Mouse (Mus musculus): ENCODE data around the gene Lama5. TPM values are rescaled to one million over a fixed set of nuclear protein-coding genes. Genes with fewer than 3 reads are reported as not detected.

The Lama5 gene
- polyA plus RNA-seq, 1 experiment from 2014 or later = 2.9 TPM

DNA sequence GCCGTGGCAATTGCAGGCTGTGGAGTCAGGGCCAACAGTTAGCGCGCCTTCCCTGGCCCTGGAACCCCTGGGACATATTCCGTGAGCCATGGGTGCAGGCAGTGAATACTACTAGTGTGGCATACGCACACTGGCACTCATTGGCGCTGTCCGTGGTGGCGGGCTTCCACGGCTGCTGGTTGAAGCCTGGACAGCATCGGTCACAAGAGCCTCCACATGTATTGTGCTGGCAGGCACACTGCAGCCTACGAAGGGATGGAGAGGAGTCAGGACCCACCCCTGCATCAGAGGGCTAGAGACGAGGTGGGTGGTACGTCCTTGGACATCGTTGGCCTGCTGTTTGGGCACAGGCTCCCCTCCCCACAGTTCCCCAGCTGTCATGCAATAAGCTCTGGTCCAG is 23.4 kb downstream of the Lama5 start:
- H3K4me1 ChIP-seq = peaks cover 19% of the 10 kb centered on the region
- H3K27ac ChIP-seq = no peak overlapping the region
- H3K36me3 ChIP-seq = no peaks in the 10 kb centered on the region
- no peaks in the 10 kb centered on the region for H3K9me3 ChIP-seq
- H3K27me3 ChIP-seq (replicated peaks) = no peaks in the 10 kb centered on the region
- H3K4me3 ChIP-seq = no peak overlapping the region
- no peak overlapping the region for H3K4me2 ChIP-seq (replicated peaks)
- no peak overlapping the region for H3K9ac ChIP-seq
- WGBS = 89% methylated on average over 14 of the region's 14 CpGs
- no peak for ATAC-seq (ENCODE audit: low FRiP score, low read depth)

DNA sequence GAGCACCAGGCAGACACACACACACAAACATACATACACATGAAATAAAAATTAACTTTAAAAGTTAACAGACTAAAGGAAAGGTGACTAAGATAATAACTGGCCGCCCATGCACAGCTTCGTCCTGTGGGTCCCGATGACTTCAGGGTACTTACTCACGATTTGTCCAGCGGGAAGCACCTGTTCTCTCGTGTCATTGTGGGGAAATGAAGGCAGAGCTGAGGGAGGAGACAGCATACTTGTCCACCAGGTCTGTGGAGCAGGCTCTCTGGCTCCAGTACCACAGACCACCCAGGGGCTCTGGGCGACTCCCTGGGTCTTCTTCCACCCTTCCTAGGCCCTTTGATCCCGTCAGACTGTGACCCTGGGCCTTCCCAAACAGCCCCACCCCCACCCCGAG is 24.4 kb downstream of the Lama5 start:
- Histone ChIP-seq H3K4me1 (peaks cover 19% of the 10 kb centered on the region), H3K9ac (no peak overlapping the region)
- 76% methylated on average over 9 of the region's 9 CpGs for WGBS

DNA sequence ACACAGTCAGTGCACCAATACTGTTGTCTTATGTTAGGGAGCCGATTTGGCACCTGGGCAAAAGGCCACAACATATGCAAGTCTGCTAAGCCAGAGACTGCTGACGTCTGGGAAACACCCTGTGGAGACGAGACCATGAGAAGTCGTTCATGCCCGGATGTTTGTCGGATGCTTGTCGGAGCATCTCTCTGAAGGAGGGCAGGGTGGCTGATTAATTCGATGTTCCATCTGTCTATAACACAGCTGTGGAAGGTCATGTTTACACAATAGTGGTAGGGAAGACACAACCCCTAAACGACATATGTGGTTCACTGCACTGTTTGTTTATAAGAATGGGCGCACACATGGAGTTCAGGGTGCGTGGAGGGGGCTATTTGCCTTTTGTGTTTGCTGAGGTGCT is 25.0 kb downstream of the Lama5 start:
- Histone ChIP-seq H3K27me3 (replicated peaks) (no peaks in the 10 kb centered on the region), H3K36me3 (no peaks in the 10 kb centered on the region), H3K4me1 (peaks cover 13% of the 10 kb centered on the region), H3K4me2 (replicated peaks) (no peak overlapping the region), H3K27ac (no peak overlapping the region), H3K9ac (no peak overlapping the region), H3K9me3 (no peaks in the 10 kb centered on the region), H3K4me3 (no peak overlapping the region)
- WGBS = 53% methylated on average over 11 of the region's 11 CpGs
- ATAC-seq (ENCODE audit: low FRiP score, low read depth) = no peak

More for the DNA sequence above, 24.4 kb downstream of the Lama5 start:
- H3K4me3 ChIP-seq = no peak overlapping the region
- ATAC-seq (ENCODE audit: low FRiP score, low read depth) = no peak
- H3K27me3 ChIP-seq (replicated peaks) = no peaks in the 10 kb centered on the region
- no peak overlapping the region for H3K4me2 ChIP-seq (replicated peaks)
- H3K27ac ChIP-seq = no peak overlapping the region
- H3K36me3 ChIP-seq = no peaks in the 10 kb centered on the region
- no peaks in the 10 kb centered on the region for H3K9me3 ChIP-seq

DNA sequence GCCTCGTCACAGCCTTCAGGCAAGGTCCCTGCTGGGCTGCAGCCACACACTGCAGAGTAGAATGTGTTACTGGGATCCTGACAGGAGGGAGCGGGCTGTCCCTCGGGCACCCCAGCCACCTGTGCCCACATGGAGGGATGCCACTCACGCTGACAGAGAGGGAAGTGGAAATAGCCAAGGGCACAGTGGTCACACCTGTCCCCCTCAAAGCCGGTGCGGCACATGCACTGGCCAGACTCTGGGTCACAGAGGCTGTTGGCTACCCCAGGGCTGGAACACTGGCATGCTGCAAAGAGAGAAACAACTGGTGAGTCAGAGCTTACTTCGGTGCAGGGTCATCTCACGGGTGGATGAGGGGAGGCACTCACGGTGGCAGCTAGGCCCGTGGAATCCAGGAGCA is 26.9 kb downstream of the Lama5 start:
- ATAC-seq (ENCODE audit: low FRiP score, low read depth) = no peak
- WGBS = 87% methylated on average over 10 of the region's 10 CpGs
- Histone ChIP-seq H3K4me3 (no peak overlapping the region), H3K4me2 (replicated peaks) (no peak overlapping the region), H3K9me3 (no peaks in the 10 kb centered on the region), H3K27ac (no peak overlapping the region), H3K27me3 (replicated peaks) (no peaks in the 10 kb centered on the region), H3K4me1 (0 out of 2 replicates have a peak, but pooled peaks cover 4% of the 10 kb centered on the region), H3K9ac (no peak overlapping the region), H3K36me3 (no peaks in the 10 kb centered on the region)

DNA sequence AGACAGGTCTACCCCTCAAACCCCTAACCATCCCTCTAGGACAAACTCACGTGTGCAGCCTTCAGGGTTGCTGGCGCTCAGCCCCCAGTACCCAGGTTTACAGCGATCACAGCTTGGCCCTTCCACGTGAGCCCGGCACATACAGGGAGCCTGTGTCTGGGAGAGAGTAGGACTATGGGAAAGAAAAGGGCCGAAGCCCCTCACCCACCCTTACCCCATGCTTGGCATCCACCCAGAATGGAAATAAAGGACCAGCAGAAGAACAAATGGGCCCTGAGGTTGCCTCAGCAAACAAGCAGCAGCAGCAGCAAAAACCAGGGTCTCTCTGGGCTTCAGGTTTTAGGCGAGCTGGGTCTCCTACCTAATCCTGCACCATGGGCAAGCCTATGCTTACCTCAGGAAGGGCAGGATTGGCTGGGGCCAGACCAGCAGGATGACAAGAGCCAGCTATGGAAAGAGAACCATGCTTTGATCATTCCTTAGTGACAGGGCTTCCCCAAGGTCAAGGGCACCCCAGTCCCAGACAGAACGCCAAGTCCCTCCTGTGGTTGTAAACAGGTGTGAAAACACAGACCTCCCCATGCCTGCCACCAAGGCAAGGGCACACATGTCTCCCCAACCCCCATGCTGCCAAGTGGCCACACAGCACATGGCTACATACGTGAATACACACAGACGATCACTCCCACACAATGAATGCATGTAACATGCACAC is 28.2 kb downstream of the Lama5 start:
- Histone ChIP-seq H3K4me3 (no peak overlapping the region), H3K4me2 (replicated peaks) (no peak overlapping the region), H3K36me3 (no peaks in the 10 kb centered on the region), H3K9ac (0 out of 2 replicates have a peak overlapping the region, but pooled peaks have one; percentile 26), H3K9me3 (no peaks in the 10 kb centered on the region), H3K27ac (no peak overlapping the region), H3K27me3 (replicated peaks) (no peaks in the 10 kb centered on the region), H3K4me1 (0 out of 2 replicates have a peak, but pooled peaks cover 4% of the 10 kb centered on the region)
- 86% methylated on average over 10 of the region's 10 CpGs for WGBS
- ATAC-seq (ENCODE audit: low FRiP score, low read depth) = no peak

DNA sequence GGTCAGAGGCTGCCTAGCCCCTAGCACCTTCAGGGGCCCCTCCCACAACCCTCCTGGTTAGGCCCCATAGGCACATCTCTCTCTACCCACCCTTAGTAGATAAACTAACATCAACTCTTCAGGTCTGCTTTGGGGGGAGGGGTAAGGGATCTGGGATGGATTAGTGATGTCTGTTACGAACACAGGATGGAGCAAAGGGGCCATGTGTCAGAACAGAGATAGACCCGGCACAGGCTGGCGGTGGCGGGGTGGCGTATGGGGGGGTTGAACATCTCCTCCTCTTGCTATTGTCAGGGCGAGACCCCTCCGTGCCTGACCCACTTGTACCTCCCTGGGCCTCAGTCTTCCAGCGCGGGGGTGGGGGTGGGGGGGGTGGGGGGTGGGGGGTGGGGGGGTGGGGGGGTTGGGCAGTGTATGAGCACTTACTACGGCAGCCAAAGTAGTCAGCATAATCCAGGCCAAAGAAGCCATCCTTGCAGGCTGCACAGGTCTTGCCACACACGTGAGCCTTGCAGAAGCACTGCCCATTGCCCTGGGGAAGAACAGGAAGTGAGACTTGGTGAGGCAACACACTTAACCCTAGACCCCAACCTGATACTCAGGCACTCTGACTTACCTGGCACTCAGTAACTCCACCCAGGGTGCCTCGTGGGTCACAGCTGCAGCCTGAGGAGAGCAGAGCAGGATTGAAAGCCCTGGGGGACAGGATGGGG is 28.9 kb downstream of the Lama5 start:
- Histone ChIP-seq H3K9ac (0 out of 2 replicates have a peak overlapping the region, but pooled peaks have one; percentile 26), H3K27ac (no peak overlapping the region), H3K36me3 (no peaks in the 10 kb centered on the region), H3K27me3 (replicated peaks) (no peaks in the 10 kb centered on the region), H3K4me3 (no peak overlapping the region), H3K4me1 (0 out of 2 replicates have a peak, but pooled peaks cover 4% of the 10 kb centered on the region), H3K9me3 (no peaks in the 10 kb centered on the region), H3K4me2 (replicated peaks) (no peak overlapping the region)
- 81% methylated on average over 8 of the region's 12 CpGs for WGBS
- no peak for ATAC-seq (ENCODE audit: low FRiP score, low read depth)

DNA sequence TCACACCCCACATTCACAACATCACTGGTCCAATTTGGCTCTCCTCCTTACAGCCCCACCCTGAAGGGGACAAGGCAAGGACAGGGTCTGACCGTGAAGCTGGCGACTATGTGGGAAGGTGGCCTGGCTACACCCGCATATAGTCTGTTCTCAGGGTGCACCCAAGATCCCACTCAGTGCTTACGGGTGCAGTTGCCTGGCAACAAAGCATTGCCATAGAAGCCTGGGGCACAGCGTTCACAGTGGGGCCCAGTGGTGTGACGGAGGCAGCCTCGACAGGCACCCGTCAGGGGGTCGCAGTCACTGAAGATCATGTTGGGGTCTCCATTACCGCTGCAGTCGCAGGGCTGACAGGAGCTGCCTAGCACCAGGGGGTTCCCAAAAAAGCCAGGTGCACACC is 38.3 kb downstream of the Lama5 start:
- no peak overlapping the region for H3K4me2 ChIP-seq (replicated peaks)

DNA sequence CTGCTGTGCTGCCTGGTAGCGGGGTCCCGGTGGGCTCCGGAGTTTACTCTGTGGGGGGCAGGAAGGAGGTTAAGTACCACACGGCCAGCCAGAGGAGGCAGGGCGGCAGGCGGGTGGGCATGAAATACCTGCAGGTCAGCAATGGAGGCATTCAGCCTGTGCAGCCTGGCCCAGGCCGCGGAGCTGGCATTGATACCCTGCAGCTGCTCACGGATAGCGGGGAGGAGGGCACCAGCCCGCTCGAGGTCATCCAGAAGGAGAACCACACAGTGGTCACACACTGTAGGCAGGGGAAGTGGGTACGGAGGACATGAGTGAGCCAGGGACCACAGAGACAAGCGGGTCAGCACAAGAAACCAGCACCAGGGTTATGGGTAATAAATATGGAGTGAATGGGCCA is 40.0 kb downstream of the Lama5 start:
- Histone ChIP-seq H3K4me1 (no peaks in the 10 kb centered on the region), H3K27ac (no peak overlapping the region), H3K27me3 (replicated peaks) (no peaks in the 10 kb centered on the region), H3K9me3 (no peaks in the 10 kb centered on the region), H3K4me2 (replicated peaks) (no peak overlapping the region), H3K4me3 (no peak overlapping the region), H3K9ac (no peak overlapping the region), H3K36me3 (no peaks in the 10 kb centered on the region)
- 89% methylated on average over 14 of the region's 14 CpGs for WGBS
- ATAC-seq (ENCODE audit: low FRiP score, low read depth) = no peak

More for the DNA sequence above, 38.3 kb downstream of the Lama5 start:
- H3K9ac ChIP-seq = no peak overlapping the region
- H3K4me3 ChIP-seq = no peak overlapping the region
- H3K27me3 ChIP-seq (replicated peaks) = no peaks in the 10 kb centered on the region
- no peaks in the 10 kb centered on the region for H3K9me3 ChIP-seq
- H3K36me3 ChIP-seq = no peaks in the 10 kb centered on the region
- WGBS = 90% methylated on average over 11 of the region's 11 CpGs
- H3K4me1 ChIP-seq = no peaks in the 10 kb centered on the region
- no peak for ATAC-seq (ENCODE audit: low FRiP score, low read depth)
- no peak overlapping the region for H3K27ac ChIP-seq

DNA sequence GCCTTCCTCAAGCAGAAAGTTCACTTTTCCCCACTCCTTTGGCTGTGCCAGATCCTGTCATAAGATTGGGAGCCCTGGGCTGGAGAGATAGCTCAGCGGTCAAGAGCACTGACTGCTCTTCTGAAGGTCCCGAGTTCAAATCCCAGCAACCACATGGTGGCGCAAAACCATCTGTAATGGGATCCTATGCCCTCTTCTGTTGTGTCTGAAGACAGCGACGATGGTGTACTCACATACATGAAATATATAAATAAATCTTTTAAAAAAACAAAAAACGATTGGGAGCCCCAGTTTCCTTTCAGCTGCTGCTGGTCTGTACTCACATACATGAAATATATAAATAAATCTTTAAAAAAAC is 40.9 kb downstream of the Lama5 start:
- 87% methylated on average over 6 of the region's 6 CpGs for WGBS
- no peak for ATAC-seq (ENCODE audit: low FRiP score, low read depth)
- no peak overlapping the region for H3K4me3 ChIP-seq
- H3K4me2 ChIP-seq (replicated peaks) = no peak overlapping the region
- peaks cover 5% of the 10 kb centered on the region; the same call in 1 of the 2 replicates for H3K36me3 ChIP-seq
- no peaks in the 10 kb centered on the region for H3K9me3 ChIP-seq
- H3K27me3 ChIP-seq (replicated peaks) = no peaks in the 10 kb centered on the region
- no peak overlapping the region for H3K9ac ChIP-seq
- H3K4me1 ChIP-seq = no peaks in the 10 kb centered on the region
- H3K27ac ChIP-seq = no peak overlapping the region

DNA sequence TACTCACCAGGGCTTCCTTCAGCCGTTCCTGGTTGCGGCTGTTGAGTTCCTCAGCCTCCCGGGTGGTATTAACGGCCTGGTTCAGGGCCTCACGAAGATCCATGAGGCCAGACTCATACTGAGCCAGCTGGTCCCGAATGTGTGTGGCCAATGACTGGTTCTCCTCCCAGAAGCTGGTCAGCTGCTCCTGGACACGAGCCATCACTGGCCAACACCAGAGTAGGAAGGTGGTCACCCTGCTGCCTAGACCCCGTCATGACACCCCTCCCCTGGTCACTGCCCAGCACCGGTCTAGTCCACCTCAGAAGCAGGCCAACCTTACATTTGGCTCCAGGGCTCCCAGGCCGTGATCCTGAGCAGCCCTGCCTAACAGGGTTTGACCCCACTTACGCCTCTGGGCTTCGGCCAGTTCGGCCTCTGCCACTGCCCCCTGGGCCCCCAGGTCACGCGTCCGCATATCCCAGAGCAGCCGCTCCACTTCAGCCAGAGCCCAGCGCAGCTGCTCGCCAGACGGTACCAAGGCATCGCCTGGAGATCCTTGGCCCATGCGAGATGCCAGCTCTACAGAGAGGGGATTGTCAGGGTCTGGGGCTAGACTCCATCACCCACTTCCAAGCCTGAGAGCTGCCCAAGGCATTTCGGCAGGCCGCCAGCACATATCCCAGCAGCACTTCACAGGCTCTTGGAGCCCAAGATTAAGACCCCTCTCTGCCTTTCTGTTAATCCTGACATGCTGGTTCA is 41.5 kb downstream of the Lama5 start:
- H3K4me2 ChIP-seq (replicated peaks) = no peak overlapping the region
- H3K36me3 ChIP-seq = peaks cover 11% of the 10 kb centered on the region
- H3K4me1 ChIP-seq = no peaks in the 10 kb centered on the region
- no peak for ATAC-seq (ENCODE audit: low FRiP score, low read depth)
- H3K27me3 ChIP-seq (replicated peaks) = no peaks in the 10 kb centered on the region
- H3K4me3 ChIP-seq = no peak overlapping the region
- no peaks in the 10 kb centered on the region for H3K9me3 ChIP-seq
- no peak overlapping the region for H3K9ac ChIP-seq
- 91% methylated on average over 24 of the region's 24 CpGs for WGBS
- no peak overlapping the region for H3K27ac ChIP-seq

DNA sequence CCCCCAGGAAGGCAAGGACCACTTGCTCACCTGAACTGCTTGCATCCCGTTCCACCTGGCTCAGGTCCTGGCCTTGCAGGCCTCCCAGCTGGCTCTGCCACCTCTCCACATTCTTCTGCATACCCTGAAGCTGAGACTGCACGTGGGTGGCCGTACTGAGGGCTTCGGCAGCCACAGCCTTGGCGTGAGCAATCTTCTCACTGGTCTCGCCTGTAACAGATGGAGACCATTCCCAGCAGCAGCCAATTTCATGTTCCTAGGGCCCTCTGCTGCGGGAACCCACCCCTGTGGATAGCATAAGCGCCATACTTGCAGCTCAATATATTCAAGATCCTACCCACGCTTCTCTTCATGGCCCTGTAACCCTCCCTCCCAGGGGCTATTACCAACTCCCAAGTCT is 44.1 kb downstream of the Lama5 start:
- H3K4me1 ChIP-seq = no peaks in the 10 kb centered on the region
- no peak overlapping the region for H3K9ac ChIP-seq
- no peak overlapping the region for H3K4me2 ChIP-seq (replicated peaks)
- WGBS = 86% methylated on average over 9 of the region's 9 CpGs
- H3K36me3 ChIP-seq = peaks cover 35% of the 10 kb centered on the region
- no peaks in the 10 kb centered on the region for H3K9me3 ChIP-seq
- no peak overlapping the region for H3K27ac ChIP-seq
- no peak overlapping the region for H3K4me3 ChIP-seq
- H3K27me3 ChIP-seq (replicated peaks) = no peaks in the 10 kb centered on the region
- no peak for ATAC-seq (ENCODE audit: low FRiP score, low read depth)

DNA sequence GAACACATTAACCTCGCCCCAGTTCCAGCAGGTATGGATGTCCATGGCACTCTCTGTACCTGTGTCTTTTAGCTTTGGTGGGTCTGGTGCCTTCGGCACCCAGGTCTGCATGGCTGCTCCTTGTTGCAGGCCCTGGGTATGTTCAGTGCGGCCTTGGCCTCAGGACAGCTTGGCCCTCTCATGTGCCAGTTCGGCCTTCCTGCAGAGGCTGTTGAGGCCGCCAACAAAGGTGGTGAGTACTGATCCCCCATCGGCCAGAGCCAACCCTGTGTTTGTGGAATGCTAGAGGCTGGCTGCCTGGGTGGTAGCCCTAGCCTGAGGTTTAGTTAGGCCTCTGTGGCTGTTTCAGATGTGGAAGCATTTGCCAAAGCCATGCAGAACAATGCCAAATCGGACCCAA is 49.9 kb downstream of the Lama5 start:
- Histone ChIP-seq H3K27ac (no peak overlapping the region), H3K36me3 (peaks cover 67% of the 10 kb centered on the region), H3K4me1 (peaks cover 19% of the 10 kb centered on the region), H3K4me2 (replicated peaks) (no peak overlapping the region), H3K9me3 (no peaks in the 10 kb centered on the region), H3K4me3 (no peak overlapping the region), H3K27me3 (replicated peaks) (no peaks in the 10 kb centered on the region), H3K9ac (no peak overlapping the region)
- WGBS = 93% methylated on average over 7 of the region's 7 CpGs
- ATAC-seq (ENCODE audit: low FRiP score, low read depth) = no peak
